In genomic region chr10:22055308-22055707, GRCm38 (mm10) we compare ENCODE assay signal across 25 mouse cellular contexts. TPM values are rescaled to one million over a fixed set of nuclear protein-coding genes. Genes with fewer than 3 reads are reported as not detected.
"Had no signal": no experiment of that assay in that cellular context is flagged by ENCODE, and none has a peak within 500 bp of the region (broad histone marks: within the 10 kb centered on the region; RNA-seq: fewer than 3 reads in every experiment).

No protein-coding gene starts in this region.

- ATAC-seq: midbrain, embryonic 16.5 days had no signal

- H3K9ac ChIP-seq: lung, embryonic 14.5 days; midbrain, embryonic 12.5 days; neural tube, embryonic 13.5 days; neural tube, embryonic 15.5 days had no signal

- H3K27me3 ChIP-seq: midbrain, embryonic 12.5 days; neural tube, embryonic 13.5 days; neural tube, embryonic 15.5 days had no signal

- H3K4me3 ChIP-seq: megakaryocyte, embryonic 14.5 days; midbrain, embryonic 12.5 days; myocyte; neural tube, embryonic 13.5 days; neural tube, embryonic 15.5 days had no signal

- DNase-seq: lung, adult 18-20 months; lung, embryonic 14.5 days; lung, postnatal 10 days; lung, postnatal 4 days; midbrain, embryonic 14.5 days; retina, postnatal 1 day; right cerebral cortex, adult 18-20 months; right cerebral cortex, postnatal 25 days; right cerebral cortex, postnatal 4 days; spleen, adult 18-20 months; thymus, adult 18-20 months; thymus, postnatal 14 days; thymus, postnatal 36 days had no signal

- H3K36me3 ChIP-seq: midbrain, embryonic 12.5 days; neural tube, embryonic 13.5 days; neural tube, embryonic 15.5 days had no signal

- H3K4me2 ChIP-seq: lung, embryonic 14.5 days; midbrain, embryonic 12.5 days; neural tube, embryonic 13.5 days; neural tube, embryonic 15.5 days had no signal

- H3K9me3 ChIP-seq: megakaryocyte, embryonic 14.5 days; midbrain, embryonic 12.5 days; neural tube, embryonic 13.5 days; neural tube, embryonic 15.5 days had no signal

- H3K27ac ChIP-seq: midbrain, embryonic 12.5 days; neural tube, embryonic 13.5 days; neural tube, embryonic 15.5 days had no signal

- H3K4me1 ChIP-seq: megakaryocyte, embryonic 14.5 days had no signal

RNA-seq across cellular contexts. Expression of gene 4930444G20Rik, which starts 12.6 kb away (rescaled TPM):
- polyA plus RNA-seq: lung, embryonic 14.5 days; lung, embryonic 16.5 days; midbrain, embryonic 12.5 days; midbrain, embryonic 14.5 days; midbrain, embryonic 16.5 days; myocyte; neural tube, embryonic 11.5 days; neural tube, embryonic 13.5 days; neural tube, embryonic 15.5 days; small intestine, adult 2 months; stomach, embryonic 14.5 days; stomach, embryonic 16.5 days; thymus, postnatal 0 days had no signal
